Mouse (Mus musculus): ENCODE data around the gene Diaph2. TPM values are rescaled to one million over a fixed set of nuclear protein-coding genes. Genes with fewer than 3 reads are reported as not detected.

Gene Diaph2
- polyA plus RNA-seq, 1 experiment from 2014 or later: 19.1 TPM

DNA sequence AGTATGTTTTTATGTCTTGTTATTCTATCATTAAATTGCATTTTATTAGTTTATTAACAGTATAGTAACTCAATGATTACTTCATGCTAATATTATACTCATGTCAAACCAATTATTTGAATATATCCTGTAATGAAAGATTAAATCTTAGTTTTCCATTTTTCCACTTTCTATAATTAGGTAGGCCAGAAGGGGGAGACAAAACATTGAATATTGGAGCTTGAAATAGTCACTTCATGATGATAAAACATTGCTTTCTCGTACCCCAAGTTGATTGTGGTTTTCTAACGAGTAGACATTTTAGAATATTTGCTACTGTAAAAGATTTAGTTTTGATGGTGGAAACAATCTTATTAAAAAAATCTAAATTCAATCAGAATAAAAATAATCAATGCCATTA is 82.4 kb downstream of the Diaph2 start:
- POLR2A ChIA-PET: no interaction called here
- no peak for ATAC-seq
- TF ChIP-seq CTCF (IDR thresholded peaks at IDR 0.05): peak; percentile 25
- in situ Hi-C loops (cut with MboI; ENCODE audit: low pct_unique_long_range_greater_than_20kb): no loop called here
- no peak for DNase-seq (ENCODE audit: low read depth, low spot score)
- CTCF ChIA-PET: interaction anchor here (1.6 kb wide), 1 partner anchor 12 kb away, joined by 4 read pairs; no protein-coding TSS in a partner anchor
- peaks cover 22% of the 10 kb centered on the region for H3K27me3 ChIP-seq

DNA sequence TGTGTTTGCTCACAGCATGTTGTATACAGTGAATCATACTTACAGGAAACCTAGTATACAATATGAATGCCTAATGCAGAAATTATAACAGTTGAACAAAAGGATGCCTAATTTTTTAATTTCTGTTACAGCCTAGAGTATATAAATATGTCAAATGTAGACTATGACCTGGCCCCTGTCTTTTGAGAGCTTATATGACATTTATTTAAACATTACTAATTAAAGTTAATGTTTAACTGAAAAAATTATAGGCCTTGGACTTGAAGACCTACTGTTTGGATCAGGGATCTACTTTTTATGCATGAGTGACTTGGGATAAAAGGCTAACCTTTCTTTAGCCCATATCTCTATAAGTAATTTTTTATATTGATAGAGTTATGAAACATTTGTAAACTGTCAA is 84.3 kb downstream of the Diaph2 start:
- ChIA-PET CTCF (no interaction called here), POLR2A (no interaction called here)
- no peak for TF ChIP-seq CTCF (IDR thresholded peaks at IDR 0.05)
- ATAC-seq (no peak), DNase-seq (ENCODE audit: low read depth, low spot score) (no peak)
- in situ Hi-C loops (cut with MboI; ENCODE audit: low pct_unique_long_range_greater_than_20kb): no loop called here
- peaks cover 7% of the 10 kb centered on the region for H3K27me3 ChIP-seq

DNA sequence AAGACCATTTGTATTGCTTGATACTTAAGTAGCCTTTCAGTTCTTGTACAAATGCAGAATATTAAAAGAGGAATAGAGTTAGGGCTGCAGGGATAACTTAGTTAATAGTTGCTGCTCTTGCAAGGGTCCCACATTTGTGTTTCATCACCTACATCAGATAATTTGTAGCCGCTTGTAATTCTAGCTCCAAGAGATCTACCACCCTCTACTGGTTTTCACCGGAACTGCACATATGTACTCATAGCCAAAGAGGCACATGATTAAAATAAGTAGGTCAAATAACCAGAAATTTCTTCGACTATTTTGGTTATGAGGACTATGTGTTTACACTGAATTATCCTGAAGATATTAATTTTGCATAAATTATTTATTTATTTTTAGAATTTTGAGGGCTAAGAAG is 134.9 kb downstream of the Diaph2 start:
- CTCF ChIA-PET: interaction anchor here (1.3 kb wide), 1 partner anchor 17 kb away, joined by 4 read pairs; no protein-coding TSS in a partner anchor
- DNase-seq (ENCODE audit: low read depth, low spot score): no peak
- POLR2A ChIA-PET: no interaction called here
- in situ Hi-C loops (cut with MboI; ENCODE audit: low pct_unique_long_range_greater_than_20kb): loop anchor here (25.0 kb wide), 1 partner anchor 322 kb away; no protein-coding TSS in a partner anchor
- TF ChIP-seq CTCF (IDR thresholded peaks at IDR 0.05): peak; percentile 72
- peaks cover 44% of the 10 kb centered on the region for H3K27me3 ChIP-seq
- ATAC-seq: no peak

DNA sequence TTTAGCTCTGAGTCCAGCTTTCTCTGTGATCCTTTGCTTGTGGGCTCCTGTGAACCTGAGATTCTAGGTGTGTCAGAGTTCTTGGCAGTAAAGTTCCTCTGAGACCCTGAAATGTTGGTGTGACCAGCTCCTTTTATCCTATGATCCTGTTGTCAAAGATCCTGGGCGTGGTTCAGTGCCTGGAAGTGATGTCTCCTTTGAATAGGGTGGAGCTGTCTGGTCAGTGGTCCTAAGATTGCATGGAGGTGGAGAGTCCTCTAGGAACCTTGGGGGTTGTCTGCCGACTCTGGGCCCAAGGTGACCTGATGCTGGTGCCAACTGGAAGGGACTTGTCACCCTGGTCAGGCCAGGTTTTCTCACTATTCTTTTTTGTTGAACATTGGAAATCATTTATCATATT is 176.3 kb downstream of the Diaph2 start:
- in situ Hi-C loops (cut with MboI; ENCODE audit: low pct_unique_long_range_greater_than_20kb): no loop called here
- H3K27me3 ChIP-seq: peaks cover 27% of the 10 kb centered on the region
- ATAC-seq (no peak), DNase-seq (ENCODE audit: low read depth, low spot score) (no peak)
- POLR2A ChIA-PET: no interaction called here
- TF ChIP-seq CTCF (IDR thresholded peaks at IDR 0.05): no peak
- CTCF ChIA-PET: no interaction called here

DNA sequence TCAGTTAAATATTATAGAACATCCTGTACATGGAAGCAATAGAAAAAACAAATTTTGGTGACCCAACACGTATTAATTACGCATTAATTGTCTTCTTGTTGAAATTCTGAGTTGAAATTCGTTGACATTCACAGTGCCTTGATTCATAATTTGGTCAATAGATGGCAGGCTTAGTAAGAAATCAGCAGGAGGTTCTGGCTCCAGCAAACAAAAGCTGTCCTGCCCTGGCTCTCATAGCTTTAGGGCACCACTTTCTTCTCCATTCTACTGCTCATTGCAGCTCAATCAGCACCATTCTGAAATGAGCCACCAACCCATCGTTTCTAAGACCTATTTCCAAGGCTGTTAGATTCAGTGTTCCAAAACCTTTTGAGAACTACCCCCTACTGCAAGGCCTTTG is 225.3 kb downstream of the Diaph2 start:
- TF ChIP-seq CTCF (IDR thresholded peaks at IDR 0.05): no peak
- POLR2A ChIA-PET: no interaction called here
- in situ Hi-C loops (cut with MboI; ENCODE audit: low pct_unique_long_range_greater_than_20kb): no loop called here
- DNase-seq (ENCODE audit: low read depth, low spot score) (no peak), ATAC-seq (no peak)
- CTCF ChIA-PET: no interaction called here
- peaks cover 20% of the 10 kb centered on the region for H3K27me3 ChIP-seq

GRCm38 (mm10) chrX:130008210-130008609 is 258.7 kb downstream of the Diaph2 start:
- ChIA-PET POLR2A (no interaction called here), CTCF (no interaction called here)
- H3K27me3 ChIP-seq: peaks cover 25% of the 10 kb centered on the region
- ATAC-seq (no peak), DNase-seq (ENCODE audit: low read depth, low spot score) (no peak)
- in situ Hi-C loops (cut with MboI; ENCODE audit: low pct_unique_long_range_greater_than_20kb): no loop called here
- no peak for TF ChIP-seq CTCF (IDR thresholded peaks at IDR 0.05)

- in situ Hi-C loops (cut with MboI; ENCODE audit: low pct_unique_long_range_greater_than_20kb): no loop called here
- ChIA-PET CTCF (no interaction called here), POLR2A (no interaction called here)
- H3K27me3 ChIP-seq: peaks cover 14% of the 10 kb centered on the region
- ATAC-seq: no peak
- DNase-seq (ENCODE audit: low read depth, low spot score): no peak
- no peak for TF ChIP-seq CTCF (IDR thresholded peaks at IDR 0.05)
These were observed 270.2 kb downstream of the Diaph2 start for GRCm38 (mm10) chrX:130019735-130020134.

DNA sequence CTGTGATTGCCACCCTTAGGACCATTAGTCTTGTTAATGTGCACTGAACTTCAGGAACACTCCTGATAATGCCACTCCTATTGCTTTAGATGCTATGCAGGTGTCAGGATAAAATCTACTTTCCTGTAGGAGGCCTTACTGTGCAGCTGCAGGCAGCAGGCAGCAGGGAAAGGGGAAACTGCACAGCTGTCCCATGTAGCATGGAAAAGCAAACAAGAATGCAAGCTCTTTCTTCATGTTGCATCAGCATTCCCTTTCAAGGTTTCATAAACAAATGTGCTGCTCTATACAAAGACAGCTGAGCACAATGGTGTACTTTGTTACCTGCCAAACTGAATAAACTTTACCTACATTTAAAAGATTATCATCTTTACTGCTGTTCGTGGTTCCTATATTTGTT is 295.0 kb downstream of the Diaph2 start:
- CTCF ChIA-PET: no interaction called here
- ATAC-seq: no peak
- no peak for TF ChIP-seq CTCF (IDR thresholded peaks at IDR 0.05)

GRCm38 (mm10) chrX:130149216-130149615 is 399.7 kb downstream of the Diaph2 start:
- in situ Hi-C loops (cut with MboI; ENCODE audit: low pct_unique_long_range_greater_than_20kb): no loop called here
- TF ChIP-seq CTCF (IDR thresholded peaks at IDR 0.05): peak; percentile 11
- POLR2A ChIA-PET: no interaction called here
- CTCF ChIA-PET: no interaction called here
- peaks cover 8% of the 10 kb centered on the region for H3K27me3 ChIP-seq
- no peak for DNase-seq (ENCODE audit: low read depth, low spot score)
- no peak for ATAC-seq

More for the DNA sequence above, 295.0 kb downstream of the Diaph2 start:
- DNase-seq (ENCODE audit: low read depth, low spot score): no peak
- H3K27me3 ChIP-seq: peaks cover 40% of the 10 kb centered on the region
- POLR2A ChIA-PET: no interaction called here
- in situ Hi-C loops (cut with MboI; ENCODE audit: low pct_unique_long_range_greater_than_20kb): no loop called here

DNA sequence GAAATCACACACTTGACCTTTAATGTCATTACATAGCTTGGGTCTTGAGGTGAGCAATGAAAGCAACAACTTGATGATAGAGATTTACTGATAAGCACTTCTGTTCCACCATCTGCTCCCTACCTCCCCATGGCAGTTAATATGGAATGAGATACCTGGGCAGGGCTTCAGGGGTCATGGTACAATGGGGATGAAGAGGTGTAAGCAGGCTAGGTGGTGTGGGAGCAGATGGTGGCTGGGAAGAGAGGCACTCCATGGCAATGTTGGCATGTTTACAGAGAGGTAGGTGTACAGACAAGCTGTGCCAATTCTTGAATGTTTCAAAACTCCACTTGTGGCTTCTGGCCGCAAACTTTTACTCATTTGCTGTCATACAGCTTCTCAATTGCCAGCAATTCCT is 402.6 kb downstream of the Diaph2 start:
- ATAC-seq: no peak
- no peak for TF ChIP-seq CTCF (IDR thresholded peaks at IDR 0.05)
- in situ Hi-C loops (cut with MboI; ENCODE audit: low pct_unique_long_range_greater_than_20kb): no loop called here
- peaks cover 6% of the 10 kb centered on the region for H3K27me3 ChIP-seq
- DNase-seq (ENCODE audit: low read depth, low spot score): no peak
- CTCF ChIA-PET: no interaction called here
- POLR2A ChIA-PET: no interaction called here

GRCm38 (mm10) chrX:130173126-130173525 is 423.6 kb downstream of the Diaph2 start:
- POLR2A ChIA-PET: no interaction called here

DNA sequence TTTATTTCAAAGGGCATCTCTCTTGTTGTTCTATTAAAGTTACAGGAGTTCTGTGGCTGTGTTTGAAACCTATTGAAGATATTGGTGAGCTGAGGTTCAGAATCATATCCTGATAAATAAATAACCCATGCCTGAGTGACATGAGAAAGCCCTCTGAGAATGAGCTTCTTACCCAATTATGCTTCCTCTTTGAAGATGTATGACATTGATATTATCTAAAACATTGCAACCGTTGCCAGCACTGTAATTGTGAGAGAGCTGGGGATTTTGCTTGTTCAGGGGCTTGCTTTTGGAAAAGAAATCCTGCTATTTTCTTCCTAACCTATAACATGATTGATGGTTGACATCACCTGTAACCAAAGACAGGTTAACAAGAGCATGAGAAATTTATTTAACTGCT is 438.3 kb downstream of the Diaph2 start:
- DNase-seq (ENCODE audit: low read depth, low spot score) (no peak), ATAC-seq (no peak)
- H3K27me3 ChIP-seq: no peaks in the 10 kb centered on the region
- in situ Hi-C loops (cut with MboI; ENCODE audit: low pct_unique_long_range_greater_than_20kb): no loop called here
- ChIA-PET POLR2A (no interaction called here), CTCF (no interaction called here)
- TF ChIP-seq CTCF (IDR thresholded peaks at IDR 0.05): no peak

More at GRCm38 (mm10) chrX:130173126-130173525, 423.6 kb downstream of the Diaph2 start:
- DNase-seq (ENCODE audit: low read depth, low spot score): no peak
- TF ChIP-seq CTCF (IDR thresholded peaks at IDR 0.05): no peak
- peaks cover 13% of the 10 kb centered on the region for H3K27me3 ChIP-seq
- CTCF ChIA-PET: interaction anchor here (0.9 kb wide), 1 partner anchor 19 kb away, joined by 3 read pairs; no protein-coding TSS in a partner anchor
- ATAC-seq: no peak
- in situ Hi-C loops (cut with MboI; ENCODE audit: low pct_unique_long_range_greater_than_20kb): no loop called here
